Mouse (Mus musculus) forebrain, embryonic 15.5 days (tissue): ENCODE data around the gene Leprot. TPM values are rescaled to one million over a fixed set of nuclear protein-coding genes. Genes with fewer than 3 reads are reported as not detected.

Source experiments
- ATAC-seq: fragments of 200-750 bp; cut with Nextera tagmentation; replicated peaks from 2 replicates; pipeline ENCODE4 v1.8.0; 2017; ENCODE audit warnings: mild to moderate bottlenecking, moderate TSS enrichment, moderate library complexity
- H3K27ac ChIP-seq: fragments of 300-500 bp; sonication (generic); replicated peaks from 2 replicates; pipeline ENCODE4 v1.5.1; 2015; ENCODE audit warnings: mild to moderate bottlenecking, inconsistent platforms
- H3K27me3 ChIP-seq: fragments of 300-500 bp; sonication (generic); 2 replicates; pipeline ENCODE4 v1.6.1; 2015; ENCODE audit warnings: inconsistent platforms
- H3K36me3 ChIP-seq: fragments of 300-500 bp; sonication (generic); 2 replicates; pipeline ENCODE4 v1.6.1; 2015; ENCODE audit warnings: mild to moderate bottlenecking, inconsistent platforms
- H3K4me1 ChIP-seq: fragments of 300-500 bp; sonication (generic); 2 replicates; pipeline ENCODE4 v1.6.1; 2015; ENCODE audit warnings: inconsistent platforms
- H3K4me2 ChIP-seq: fragments of 300-500 bp; sonication (generic); replicated peaks from 2 replicates; pipeline ENCODE4 v1.6.1; 2015; ENCODE audit warnings: mild to moderate bottlenecking, inconsistent platforms
- H3K4me3 ChIP-seq: fragments of 300-500 bp; sonication (generic); 2 replicates; pipeline ENCODE4 v1.5.1; 2015; ENCODE audit warnings: mild to moderate bottlenecking, inconsistent platforms
- H3K9ac ChIP-seq: fragments of 300-500 bp; sonication (generic); replicated peaks from 2 replicates; pipeline ENCODE4 v1.6.1; 2015; ENCODE audit warnings: mild to moderate bottlenecking, inconsistent platforms
- H3K9me3 ChIP-seq: fragments of 300-500 bp; sonication (generic); 2 replicates; pipeline ENCODE4 v1.6.1; 2016; ENCODE audit warnings: inconsistent platforms
- WGBS: fragments of 180-500 bp; shearing (Covaris S2); methylation state at CpG from one replicate; pipeline ENCODE4 v1.1.7; 2015; ENCODE audit warnings: mixed read lengths; 5-methylcytosine and 5-hydroxymethylcytosine counted together
- polyA plus RNA-seq: library from polyadenylated mRNA; unstranded; fragments of >200 nt; fragmentation: Nextera tagmentation; extraction: Ambion mirVana; gene quantifications from 2 replicates; pipeline ENCODE4 v1.2.1, GENCODE M21; 2015

Leprot gene
- polyA plus RNA-seq, 1 experiment from 2014 or later = 88.7 TPM

- 50% methylated on average over 5 of the region's 5 CpGs for WGBS
- no peak for ATAC-seq
- Histone ChIP-seq H3K27me3 (no peaks in the 10 kb centered on the region), H3K9me3 (no peaks in the 10 kb centered on the region), H3K36me3 (no peaks in the 10 kb centered on the region), H3K4me2 (no peak overlapping the region), H3K4me1 (0 out of 2 replicates have a peak, but pooled peaks cover 5% of the 10 kb centered on the region), H3K27ac (no peak overlapping the region), H3K4me3 (no peak overlapping the region), H3K9ac (no peak overlapping the region)
Measured at GRCm38 (mm10) chr4:101669811-101670210, 22.3 kb downstream of the Leprot start.

- H3K4me3 ChIP-seq = no peak overlapping the region
- 77% methylated on average over 5 of the region's 5 CpGs for WGBS
- no peaks in the 10 kb centered on the region for H3K4me1 ChIP-seq
- H3K4me2 ChIP-seq = no peak overlapping the region
- H3K9ac ChIP-seq = no peak overlapping the region
- no peaks in the 10 kb centered on the region for H3K9me3 ChIP-seq
- H3K27me3 ChIP-seq = no peaks in the 10 kb centered on the region
- H3K27ac ChIP-seq = no peak overlapping the region
- no peak for ATAC-seq
- no peaks in the 10 kb centered on the region for H3K36me3 ChIP-seq
Measured at GRCm38 (mm10) chr4:101674790-101675189, 27.3 kb downstream of the Leprot start.

- WGBS = 88% methylated on average over 4 of the region's 4 CpGs
Measured at GRCm38 (mm10) chr4:101675726-101676125, 28.2 kb downstream of the Leprot start.

GRCm38 (mm10) chr4:101682620-101683019 lies 35.1 kb downstream of the Leprot start:
- WGBS = 90% methylated on average over 4 of the region's 4 CpGs
- H3K27ac ChIP-seq = no peak overlapping the region
- H3K9me3 ChIP-seq = no peaks in the 10 kb centered on the region
- ATAC-seq = no peak
- no peak overlapping the region for H3K4me3 ChIP-seq
- H3K4me1 ChIP-seq = no peaks in the 10 kb centered on the region
- no peaks in the 10 kb centered on the region for H3K36me3 ChIP-seq
- H3K27me3 ChIP-seq = no peaks in the 10 kb centered on the region
- H3K4me2 ChIP-seq = no peak overlapping the region
- no peak overlapping the region for H3K9ac ChIP-seq

More at GRCm38 (mm10) chr4:101675726-101676125, 28.2 kb downstream of the Leprot start:
- no peak for ATAC-seq
- H3K36me3 ChIP-seq = no peaks in the 10 kb centered on the region
- no peaks in the 10 kb centered on the region for H3K4me1 ChIP-seq
- H3K9me3 ChIP-seq = no peaks in the 10 kb centered on the region
- no peak overlapping the region for H3K27ac ChIP-seq
- no peak overlapping the region for H3K9ac ChIP-seq
- no peak overlapping the region for H3K4me2 ChIP-seq
- no peak overlapping the region for H3K4me3 ChIP-seq
- no peaks in the 10 kb centered on the region for H3K27me3 ChIP-seq

GRCm38 (mm10) chr4:101683086-101683485 lies 35.6 kb downstream of the Leprot start:
- no peaks in the 10 kb centered on the region for H3K9me3 ChIP-seq
- H3K27ac ChIP-seq = no peak overlapping the region
- H3K4me2 ChIP-seq = no peak overlapping the region
- no peaks in the 10 kb centered on the region for H3K4me1 ChIP-seq
- 75% methylated on average over 3 of the region's 3 CpGs for WGBS
- no peak overlapping the region for H3K9ac ChIP-seq
- H3K4me3 ChIP-seq = no peak overlapping the region
- H3K36me3 ChIP-seq = no peaks in the 10 kb centered on the region
- H3K27me3 ChIP-seq = no peaks in the 10 kb centered on the region
- ATAC-seq = no peak

- H3K4me3 ChIP-seq = no peak overlapping the region
- H3K27me3 ChIP-seq = no peaks in the 10 kb centered on the region
- no peaks in the 10 kb centered on the region for H3K9me3 ChIP-seq
- ATAC-seq = no peak
- no peaks in the 10 kb centered on the region for H3K36me3 ChIP-seq
- H3K4me1 ChIP-seq = no peaks in the 10 kb centered on the region
- 90% methylated on average over 3 of the region's 3 CpGs for WGBS
- no peak overlapping the region for H3K4me2 ChIP-seq
- H3K27ac ChIP-seq = no peak overlapping the region
- H3K9ac ChIP-seq = no peak overlapping the region
Measured at GRCm38 (mm10) chr4:101684821-101685220, 37.3 kb downstream of the Leprot start.

- no peaks in the 10 kb centered on the region for H3K36me3 ChIP-seq
- H3K4me2 ChIP-seq = no peak overlapping the region
- no peaks in the 10 kb centered on the region for H3K4me1 ChIP-seq
- WGBS = 83% methylated on average over 13 of the region's 13 CpGs
- no peak overlapping the region for H3K9ac ChIP-seq
- no peak overlapping the region for H3K4me3 ChIP-seq
- H3K27ac ChIP-seq = no peak overlapping the region
- no peaks in the 10 kb centered on the region for H3K9me3 ChIP-seq
- ATAC-seq = no peak
- no peaks in the 10 kb centered on the region for H3K27me3 ChIP-seq
Measured at GRCm38 (mm10) chr4:101686227-101686810, 38.8 kb downstream of the Leprot start.

- Histone ChIP-seq H3K4me3 (no peak overlapping the region), H3K4me1 (no peaks in the 10 kb centered on the region), H3K27me3 (no peaks in the 10 kb centered on the region), H3K4me2 (no peak overlapping the region), H3K36me3 (no peaks in the 10 kb centered on the region), H3K27ac (no peak overlapping the region), H3K9me3 (no peaks in the 10 kb centered on the region), H3K9ac (no peak overlapping the region)
- ATAC-seq = no peak
- 94% methylated on average over 4 of the region's 4 CpGs for WGBS
Measured at GRCm38 (mm10) chr4:101689241-101689640, 41.7 kb downstream of the Leprot start.

- H3K4me2 ChIP-seq = no peak overlapping the region
- H3K9me3 ChIP-seq = no peaks in the 10 kb centered on the region
- H3K4me3 ChIP-seq = no peak overlapping the region
- H3K36me3 ChIP-seq = no peaks in the 10 kb centered on the region
- no peak overlapping the region for H3K27ac ChIP-seq
- no peaks in the 10 kb centered on the region for H3K4me1 ChIP-seq
- H3K27me3 ChIP-seq = no peaks in the 10 kb centered on the region
- no peak for ATAC-seq
- 87% methylated on average over 5 of the region's 5 CpGs for WGBS
- H3K9ac ChIP-seq = no peak overlapping the region
Measured at GRCm38 (mm10) chr4:101689645-101690044, 42.1 kb downstream of the Leprot start.

GRCm38 (mm10) chr4:101692892-101693291 lies 45.4 kb downstream of the Leprot start:
- Histone ChIP-seq H3K27ac (no peak overlapping the region), H3K27me3 (no peaks in the 10 kb centered on the region), H3K4me3 (no peak overlapping the region), H3K4me1 (no peaks in the 10 kb centered on the region), H3K9ac (no peak overlapping the region), H3K9me3 (no peaks in the 10 kb centered on the region), H3K4me2 (no peak overlapping the region), H3K36me3 (no peaks in the 10 kb centered on the region)
- 81% methylated on average over 4 of the region's 4 CpGs for WGBS
- no peak for ATAC-seq

GRCm38 (mm10) chr4:101694529-101694928 lies 47.0 kb downstream of the Leprot start:
- no peak for ATAC-seq
- Histone ChIP-seq H3K36me3 (no peaks in the 10 kb centered on the region), H3K4me2 (no peak overlapping the region), H3K9me3 (no peaks in the 10 kb centered on the region), H3K9ac (no peak overlapping the region), H3K27ac (no peak overlapping the region), H3K27me3 (no peaks in the 10 kb centered on the region), H3K4me1 (no peaks in the 10 kb centered on the region), H3K4me3 (no peak overlapping the region)
- WGBS = 77% methylated on average over 6 of the region's 6 CpGs

GRCm38 (mm10) chr4:101697236-101697635 lies 49.7 kb downstream of the Leprot start:
- Histone ChIP-seq H3K4me2 (no peak overlapping the region), H3K4me1 (no peaks in the 10 kb centered on the region), H3K4me3 (no peak overlapping the region), H3K36me3 (no peaks in the 10 kb centered on the region), H3K27me3 (no peaks in the 10 kb centered on the region), H3K27ac (no peak overlapping the region), H3K9me3 (no peaks in the 10 kb centered on the region), H3K9ac (no peak overlapping the region)
- WGBS = 84% methylated on average over 3 of the region's 3 CpGs
- no peak for ATAC-seq

GRCm38 (mm10) chr4:101699423-101699822 lies 51.9 kb downstream of the Leprot start:
- ATAC-seq = no peak
- no peak overlapping the region for H3K9ac ChIP-seq
- no peaks in the 10 kb centered on the region for H3K9me3 ChIP-seq
- 91% methylated on average over 1 of the region's 1 CpGs for WGBS
- H3K4me3 ChIP-seq = no peak overlapping the region
- H3K4me1 ChIP-seq = no peaks in the 10 kb centered on the region
- no peak overlapping the region for H3K4me2 ChIP-seq
- H3K36me3 ChIP-seq = no peaks in the 10 kb centered on the region
- H3K27me3 ChIP-seq = no peaks in the 10 kb centered on the region
- no peak overlapping the region for H3K27ac ChIP-seq
